Mouse (Mus musculus): ENCODE measurements around the gene Slc2a4. TPM values are rescaled to one million over a fixed set of nuclear protein-coding genes. Genes with fewer than 3 reads are reported as not detected.

Gene Slc2a4
- polyA plus RNA-seq, 1 experiment: 6.2 TPM

DNA sequence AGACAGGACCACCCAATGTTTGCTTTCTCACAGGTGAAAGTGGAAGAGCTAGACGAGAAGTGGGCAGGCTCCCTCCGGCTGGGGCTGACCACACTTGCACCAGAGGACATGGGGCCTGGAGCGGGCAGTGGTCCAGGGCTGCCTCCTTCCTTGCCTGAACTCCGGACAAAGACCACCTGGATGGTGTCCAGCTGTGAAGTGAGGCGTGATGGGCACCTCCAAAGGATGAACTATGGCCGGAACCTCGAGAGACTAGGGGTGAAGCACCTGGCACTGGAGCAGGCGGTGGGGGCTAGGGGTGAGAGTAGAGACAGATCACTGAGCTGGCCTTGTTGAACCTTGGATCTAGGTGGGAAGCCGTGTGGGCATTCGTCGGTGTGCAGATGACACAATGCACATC, 39.3 kb downstream of the Slc2a4 start:
- no peaks in the 10 kb centered on the region for H3K27me3 ChIP-seq (ENCODE audit: control insufficient read depth, insufficient read depth, low read length)
- peaks cover 4% of the 10 kb centered on the region; the same call in 1 of the 2 replicates for H3K4me1 ChIP-seq (ENCODE audit: control insufficient read depth, insufficient read depth, insufficient read length)
- no peak for DNase-seq (ENCODE audit: low read depth in 1 of 2, low spot score in 2 of 2)
- no peak overlapping the region for H3K27ac ChIP-seq (ENCODE audit: insufficient read depth, low read length)
- peaks cover 56% of the 10 kb centered on the region for H3K36me3 ChIP-seq (ENCODE audit: control insufficient read depth, insufficient read depth, low read length)
- whole genome bisulfite sequencing: 94% methylated on average over 11 of the region's 11 CpGs
- no peak overlapping the region for H3K4me3 ChIP-seq (ENCODE audit: extremely low read depth, insufficient read depth, insufficient read length)
- TF ChIP-seq CTCF (IDR thresholded peaks at IDR 0.05; ENCODE audit: extremely low read depth, insufficient read depth, insufficient read length, insufficient replicate concordance): no peak
- TF ChIP-seq POLR2A (IDR thresholded peaks at IDR 0.05; ENCODE audit: low read depth, low read length): no peak

DNA sequence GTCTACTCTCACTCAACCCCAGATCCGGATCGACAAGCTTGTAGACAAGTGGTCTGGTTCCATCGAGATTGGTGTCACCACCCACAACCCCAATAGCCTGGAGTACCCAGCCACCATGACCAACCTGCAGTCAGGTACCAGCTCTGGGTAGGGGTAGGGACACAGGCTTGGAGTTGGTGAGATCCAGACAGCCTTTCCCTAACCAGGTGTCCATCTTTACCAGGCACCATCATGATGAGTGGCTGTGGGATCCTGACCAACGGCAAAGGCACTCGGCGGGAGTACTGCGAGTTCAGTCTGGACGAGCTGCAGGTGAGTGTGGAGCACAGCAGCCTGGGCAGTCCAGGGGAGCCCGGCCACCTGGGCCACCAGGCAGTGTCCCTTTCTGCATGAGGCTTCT, 43.7 kb downstream of the Slc2a4 start:
- WGBS: 92% methylated on average over 9 of the region's 9 CpGs
- Histone ChIP-seq H3K27ac (ENCODE audit: insufficient read depth, low read length) (no peak overlapping the region), H3K4me1 (ENCODE audit: control insufficient read depth, insufficient read depth, insufficient read length) (peaks cover 2% of the 10 kb centered on the region; the same call in 1 of the 2 replicates), H3K27me3 (ENCODE audit: control insufficient read depth, insufficient read depth, low read length) (no peaks in the 10 kb centered on the region), H3K4me3 (ENCODE audit: extremely low read depth, insufficient read depth, insufficient read length) (no peak overlapping the region), H3K36me3 (ENCODE audit: control insufficient read depth, insufficient read depth, low read length) (peaks cover 41% of the 10 kb centered on the region)
- no peak for DNase-seq (ENCODE audit: low read depth in 1 of 2, low spot score in 2 of 2)
- no peak for TF ChIP-seq POLR2A (IDR thresholded peaks at IDR 0.05; ENCODE audit: low read depth, low read length)
- no peak for TF ChIP-seq CTCF (IDR thresholded peaks at IDR 0.05; ENCODE audit: extremely low read depth, insufficient read depth, insufficient read length, insufficient replicate concordance)

DNA sequence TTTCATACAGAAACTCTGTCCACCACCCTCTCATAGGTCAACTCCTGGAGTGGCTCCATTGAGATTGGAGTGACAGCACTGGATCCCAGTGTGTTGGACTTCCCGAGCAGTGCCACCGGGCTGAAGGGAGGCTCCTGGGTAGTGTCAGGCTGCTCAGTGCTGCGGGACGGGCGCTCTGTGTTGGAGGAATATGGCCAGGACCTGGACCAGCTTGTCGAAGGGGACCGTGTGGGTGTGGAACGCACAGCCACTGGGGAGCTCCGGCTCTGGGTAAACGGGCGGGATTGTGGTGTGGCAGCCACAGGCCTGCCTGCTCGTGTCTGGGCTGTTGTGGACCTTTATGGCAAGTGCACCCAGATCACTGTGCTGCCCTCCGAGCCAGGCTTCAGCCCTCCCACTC, 45.0 kb downstream of the Slc2a4 start:
- no peak for DNase-seq (ENCODE audit: low read depth in 1 of 2, low spot score in 2 of 2)
- 93% methylated on average over 13 of the region's 13 CpGs for WGBS
- H3K27ac ChIP-seq (ENCODE audit: insufficient read depth, low read length): no peak overlapping the region
- TF ChIP-seq POLR2A (IDR thresholded peaks at IDR 0.05; ENCODE audit: low read depth, low read length): no peak
- TF ChIP-seq CTCF (IDR thresholded peaks at IDR 0.05; ENCODE audit: extremely low read depth, insufficient read depth, insufficient read length, insufficient replicate concordance): no peak
- H3K36me3 ChIP-seq (ENCODE audit: control insufficient read depth, insufficient read depth, low read length): peaks cover 30% of the 10 kb centered on the region
- no peak overlapping the region for H3K4me3 ChIP-seq (ENCODE audit: extremely low read depth, insufficient read depth, insufficient read length)
- no peaks in the 10 kb centered on the region for H3K27me3 ChIP-seq (ENCODE audit: control insufficient read depth, insufficient read depth, low read length)
- H3K4me1 ChIP-seq (ENCODE audit: control insufficient read depth, insufficient read depth, insufficient read length): peaks cover 2% of the 10 kb centered on the region; the same call in 1 of the 2 replicates

DNA sequence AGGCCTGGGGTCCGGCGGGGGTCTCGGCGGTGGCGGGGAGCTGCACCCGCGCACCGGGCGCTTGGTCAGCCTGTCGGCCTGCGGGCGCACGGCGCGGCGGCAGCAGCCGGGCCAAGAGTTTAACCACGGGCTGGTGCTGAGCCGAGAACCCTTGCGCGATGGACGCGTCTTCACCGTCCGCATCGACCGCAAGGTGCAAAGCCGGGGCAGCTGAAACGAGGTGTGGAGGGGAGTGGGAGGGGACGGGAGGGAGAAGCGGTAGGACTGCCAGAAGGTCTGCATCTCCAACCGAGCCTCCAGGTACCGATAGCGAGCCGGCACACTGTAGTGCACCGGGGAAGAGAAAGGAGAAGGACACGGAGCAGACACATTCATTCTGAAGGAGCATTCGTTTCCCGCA, 46.0 kb downstream of the Slc2a4 start:
- peak overlapping the region; percentile 49; the same call in 1 of the 2 replicates for H3K27ac ChIP-seq (ENCODE audit: insufficient read depth, low read length)
- H3K4me3 ChIP-seq (ENCODE audit: extremely low read depth, insufficient read depth, insufficient read length): peak overlapping the region; percentile 57
- no peak for TF ChIP-seq POLR2A (IDR thresholded peaks at IDR 0.05; ENCODE audit: low read depth, low read length)
- no peak for TF ChIP-seq CTCF (IDR thresholded peaks at IDR 0.05; ENCODE audit: extremely low read depth, insufficient read depth, insufficient read length, insufficient replicate concordance)
- H3K36me3 ChIP-seq (ENCODE audit: control insufficient read depth, insufficient read depth, low read length): peaks cover 21% of the 10 kb centered on the region
- WGBS: 1% methylated on average over 38 of the region's 39 CpGs
- no peak for DNase-seq (ENCODE audit: low read depth in 1 of 2, low spot score in 2 of 2)
- peaks cover 2% of the 10 kb centered on the region; the same call in 1 of the 2 replicates for H3K4me1 ChIP-seq (ENCODE audit: control insufficient read depth, insufficient read depth, insufficient read length)
- H3K27me3 ChIP-seq (ENCODE audit: control insufficient read depth, insufficient read depth, low read length): no peaks in the 10 kb centered on the region

DNA sequence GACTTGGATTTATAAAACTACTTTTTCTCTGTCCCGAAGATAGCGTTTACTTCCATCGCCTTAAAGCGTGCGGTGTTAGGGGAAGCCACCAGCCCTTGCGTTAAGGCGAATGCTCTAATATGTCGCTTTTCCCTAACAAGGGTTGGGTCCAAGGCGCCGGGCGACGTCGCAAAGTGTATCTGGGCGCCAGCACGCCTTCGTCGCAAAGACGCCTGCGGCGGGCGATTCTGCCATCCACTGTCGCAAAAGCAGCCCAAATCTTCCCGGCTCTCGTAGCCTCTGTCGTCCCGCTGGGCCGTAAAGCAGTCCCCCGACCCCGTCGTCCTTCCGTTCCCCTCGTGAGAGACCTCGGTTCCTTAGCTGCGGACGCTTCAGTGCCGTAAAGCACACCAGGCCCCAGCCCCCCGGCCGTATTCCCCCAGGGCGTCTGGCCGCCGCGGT, 46.6 kb downstream of the Slc2a4 start:
- Histone ChIP-seq H3K27ac (ENCODE audit: insufficient read depth, low read length) (peak overlapping the region; percentile 78), H3K4me1 (ENCODE audit: control insufficient read depth, insufficient read depth, insufficient read length) (peaks cover 2% of the 10 kb centered on the region; the same call in 1 of the 2 replicates), H3K4me3 (ENCODE audit: extremely low read depth, insufficient read depth, insufficient read length) (peak overlapping the region; percentile 57), H3K27me3 (ENCODE audit: control insufficient read depth, insufficient read depth, low read length) (no peaks in the 10 kb centered on the region), H3K36me3 (ENCODE audit: control insufficient read depth, insufficient read depth, low read length) (peaks cover 16% of the 10 kb centered on the region)
- peak; percentile 88 to 91 for DNase-seq (ENCODE audit: low read depth in 1 of 2, low spot score in 2 of 2)
- peak; percentile 45; the same call in 1 of the 2 replicates for TF ChIP-seq POLR2A (IDR thresholded peaks at IDR 0.05; ENCODE audit: low read depth, low read length)
- no peak for TF ChIP-seq CTCF (IDR thresholded peaks at IDR 0.05; ENCODE audit: extremely low read depth, insufficient read depth, insufficient read length, insufficient replicate concordance)
- WGBS: under 1% methylated on average over 42 of the region's 42 CpGs

DNA sequence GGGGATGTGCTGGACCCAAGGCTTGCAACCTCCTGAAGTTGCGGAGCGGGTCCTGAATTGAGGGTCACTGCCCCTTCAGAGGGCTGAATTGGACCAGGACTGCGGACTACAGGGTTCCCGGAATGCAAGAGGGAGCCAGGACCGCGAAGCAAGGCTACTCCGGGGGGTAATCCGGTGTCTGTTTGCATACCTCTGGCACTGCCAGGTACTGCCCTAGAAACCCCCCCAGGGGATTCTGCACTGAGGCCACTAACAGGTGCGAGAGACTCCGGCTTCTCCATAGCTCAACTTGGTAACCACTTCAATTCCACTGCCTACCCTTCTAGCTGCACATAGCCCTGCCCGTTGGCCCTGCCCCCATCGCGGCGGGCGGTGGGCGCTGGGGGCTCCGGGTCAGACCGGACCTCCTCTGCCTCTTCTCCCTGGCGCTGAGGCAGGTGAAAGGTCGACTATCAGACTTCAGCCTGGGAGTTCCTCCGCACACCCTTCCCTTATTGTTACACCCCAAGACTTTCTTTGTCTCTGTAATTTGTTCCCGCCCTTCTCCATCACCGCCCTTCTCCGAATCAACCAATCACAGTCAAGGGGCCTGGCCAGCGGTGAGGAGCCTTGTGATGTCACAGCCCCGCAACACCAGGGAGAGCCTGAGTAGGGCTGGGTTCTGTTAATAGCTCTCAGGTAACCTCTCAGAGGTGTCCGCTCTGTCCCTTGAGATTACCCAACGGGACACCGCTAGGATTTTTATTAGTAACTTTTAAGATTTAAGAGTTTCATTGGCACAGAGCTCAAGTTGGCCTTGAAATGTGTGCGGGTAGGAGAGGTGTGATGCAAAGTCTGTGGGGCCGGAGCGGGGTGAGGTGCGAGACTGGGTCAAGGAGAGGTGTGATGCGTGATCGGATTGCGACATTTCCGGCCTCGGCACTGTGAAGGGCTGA, 47.2 kb downstream of the Slc2a4 start, which contains the start of the genes 2810408A11Rik and Neurl4:
Gene 2810408A11Rik, minus strand, starts transcription at position 517 of the 935 bp plus-strand sequence.
Gene Neurl4, plus strand, starts transcription at position 602 of the 935 bp plus-strand sequence.
- H3K36me3 ChIP-seq (ENCODE audit: control insufficient read depth, insufficient read depth, low read length): peaks cover 10% of the 10 kb centered on the region
- 1% methylated on average over 38 of the region's 38 CpGs for WGBS
- DNase-seq (ENCODE audit: low read depth in 1 of 2, low spot score in 2 of 2): peak; percentile 88 to 92
- H3K27ac ChIP-seq (ENCODE audit: insufficient read depth, low read length): peak within 1 kb of the TSS; percentile 88
- H3K27me3 ChIP-seq (ENCODE audit: control insufficient read depth, insufficient read depth, low read length): no peaks in the 10 kb centered on the region
- TF ChIP-seq POLR2A (IDR thresholded peaks at IDR 0.05; ENCODE audit: low read depth, low read length) (peak; percentile 44), CTCF (IDR thresholded peaks at IDR 0.05; ENCODE audit: extremely low read depth, insufficient read depth, insufficient read length, insufficient replicate concordance) (no peak)
- peak within 1 kb of the TSS; percentile 57 for H3K4me3 ChIP-seq (ENCODE audit: extremely low read depth, insufficient read depth, insufficient read length)
- peaks cover 5% of the 10 kb centered on the region; the same call in 1 of the 2 replicates for H3K4me1 ChIP-seq (ENCODE audit: control insufficient read depth, insufficient read depth, insufficient read length)

Measured in spleen, adult 2 months (tissue).